Mouse (Mus musculus): ENCODE results near the gene Kcnh4. TPM values are rescaled to one million over a fixed set of nuclear protein-coding genes. Genes with fewer than 3 reads are reported as not detected.

Kcnh4 gene
- 3.5 and 4.4 TPM in 2 replicates for polyA plus RNA-seq (2014; fragmentation: Nextera tagmentation; extraction: Ambion mirVana)

GRCm38 (mm10) chr11:100759611-100760233, at the start of gene Kcnh4:
Gene Kcnh4, minus strand, starts transcription at chr11:100759942.
- peak within 1 kb of the TSS; percentile 73 for H3K9ac ChIP-seq (ENCODE audit: low read length)
- no peaks in the 10 kb centered on the region for H3K9me3 ChIP-seq (replicated peaks; ENCODE audit: control insufficient read depth, low read length)
- ATAC-seq (peak; percentile 66), DNase-seq (ENCODE audit: low spot score) (peak; percentile 84)
- 0 out of 2 replicates have a peak, but pooled peaks cover 4% of the 10 kb centered on the region for H3K36me3 ChIP-seq (ENCODE audit: control insufficient read depth, insufficient read depth, low read length)
- H3K4me2 ChIP-seq (ENCODE audit: low read length): peak within 1 kb of the TSS; percentile 77
- peaks cover 6% of the 10 kb centered on the region; the same call in 1 of the 2 replicates for H3K4me1 ChIP-seq (ENCODE audit: control insufficient read depth, insufficient read depth, low read length)
- peak within 1 kb of the TSS; percentile 43 for H3K4me3 ChIP-seq (ENCODE audit: low read depth, low read length)
- under 1% methylated on average over 43 of the region's 51 CpGs for WGBS
- peak within 1 kb of the TSS; percentile 39; the same call in 1 of the 2 replicates for H3K27ac ChIP-seq (ENCODE audit: low read depth, low read length)
- H3K27me3 ChIP-seq (replicated peaks; ENCODE audit: control insufficient read depth, insufficient read depth, low read length): peaks cover 10% of the 10 kb centered on the region; the same call in 1 of the 2 replicates

GRCm38 (mm10) chr11:100806380-100807305, 46.9 kb upstream of the Kcnh4 start:
- H3K4me2 ChIP-seq (ENCODE audit: low read length): no peak overlapping the region; the same call in 1 of the 2 replicates
- DNase-seq (ENCODE audit: low spot score) (peak; percentile 55), ATAC-seq (no peak)
- H3K9me3 ChIP-seq (replicated peaks; ENCODE audit: control insufficient read depth, low read length): no peaks in the 10 kb centered on the region
- no peak overlapping the region for H3K27ac ChIP-seq (ENCODE audit: low read depth, low read length)
- H3K36me3 ChIP-seq (ENCODE audit: control insufficient read depth, insufficient read depth, low read length): peaks cover 12% of the 10 kb centered on the region; the same call in 1 of the 2 replicates
- no peak overlapping the region for H3K4me3 ChIP-seq (ENCODE audit: low read depth, low read length)
- H3K9ac ChIP-seq (ENCODE audit: low read length): no peak overlapping the region
- WGBS: 26% methylated on average over 20 of the region's 20 CpGs
- H3K4me1 ChIP-seq (ENCODE audit: control insufficient read depth, insufficient read depth, low read length): no peaks in the 10 kb centered on the region
- H3K27me3 ChIP-seq (replicated peaks; ENCODE audit: control insufficient read depth, insufficient read depth, low read length): no peaks in the 10 kb centered on the region

GRCm38 (mm10) chr11:100805535-100805934, 45.8 kb upstream of the Kcnh4 start:
- Histone ChIP-seq H3K27ac (ENCODE audit: low read depth, low read length) (no peak overlapping the region), H3K4me2 (ENCODE audit: low read length) (no peak overlapping the region), H3K9ac (ENCODE audit: low read length) (no peak overlapping the region), H3K9me3 (replicated peaks; ENCODE audit: control insufficient read depth, low read length) (no peaks in the 10 kb centered on the region), H3K4me1 (ENCODE audit: control insufficient read depth, insufficient read depth, low read length) (no peaks in the 10 kb centered on the region), H3K36me3 (ENCODE audit: control insufficient read depth, insufficient read depth, low read length) (peaks cover 20% of the 10 kb centered on the region), H3K27me3 (replicated peaks; ENCODE audit: control insufficient read depth, insufficient read depth, low read length) (no peaks in the 10 kb centered on the region), H3K4me3 (ENCODE audit: low read depth, low read length) (no peak overlapping the region)
- no peak for ATAC-seq
- no peak for DNase-seq (ENCODE audit: low spot score)
- WGBS: 78% methylated on average over 7 of the region's 7 CpGs

GRCm38 (mm10) chr11:100804409-100804808, 44.7 kb upstream of the Kcnh4 start:
- DNase-seq (ENCODE audit: low spot score) (no peak), ATAC-seq (no peak)
- Histone ChIP-seq H3K9ac (ENCODE audit: low read length) (no peak overlapping the region), H3K27ac (ENCODE audit: low read depth, low read length) (no peak overlapping the region), H3K9me3 (replicated peaks; ENCODE audit: control insufficient read depth, low read length) (no peaks in the 10 kb centered on the region), H3K4me2 (ENCODE audit: low read length) (no peak overlapping the region), H3K36me3 (ENCODE audit: control insufficient read depth, insufficient read depth, low read length) (peaks cover 20% of the 10 kb centered on the region), H3K4me1 (ENCODE audit: control insufficient read depth, insufficient read depth, low read length) (no peaks in the 10 kb centered on the region), H3K4me3 (ENCODE audit: low read depth, low read length) (no peak overlapping the region), H3K27me3 (replicated peaks; ENCODE audit: control insufficient read depth, insufficient read depth, low read length) (no peaks in the 10 kb centered on the region)
- WGBS: 95% methylated on average over 10 of the region's 10 CpGs

GRCm38 (mm10) chr11:100799426-100799825, 39.7 kb upstream of the Kcnh4 start:
- Histone ChIP-seq H3K9ac (ENCODE audit: low read length) (no peak overlapping the region), H3K4me3 (ENCODE audit: low read depth, low read length) (no peak overlapping the region), H3K36me3 (ENCODE audit: control insufficient read depth, insufficient read depth, low read length) (peaks cover 23% of the 10 kb centered on the region), H3K27ac (ENCODE audit: low read depth, low read length) (no peak overlapping the region), H3K4me1 (ENCODE audit: control insufficient read depth, insufficient read depth, low read length) (no peaks in the 10 kb centered on the region), H3K27me3 (replicated peaks; ENCODE audit: control insufficient read depth, insufficient read depth, low read length) (no peaks in the 10 kb centered on the region), H3K9me3 (replicated peaks; ENCODE audit: control insufficient read depth, low read length) (no peaks in the 10 kb centered on the region), H3K4me2 (ENCODE audit: low read length) (no peak overlapping the region)
- ATAC-seq (no peak), DNase-seq (ENCODE audit: low spot score) (no peak)
- WGBS: 77% methylated on average over 5 of the region's 5 CpGs

- 55% methylated on average over 8 of the region's 8 CpGs for WGBS
- H3K9me3 ChIP-seq (replicated peaks; ENCODE audit: control insufficient read depth, low read length): no peaks in the 10 kb centered on the region
Observed at GRCm38 (mm10) chr11:100796585-100796984, 36.8 kb upstream of the Kcnh4 start.

GRCm38 (mm10) chr11:100795386-100795785, 35.6 kb upstream of the Kcnh4 start:
- no peak overlapping the region for H3K27ac ChIP-seq (ENCODE audit: low read depth, low read length)
- H3K9me3 ChIP-seq (replicated peaks; ENCODE audit: control insufficient read depth, low read length): no peaks in the 10 kb centered on the region
- no peak overlapping the region for H3K4me2 ChIP-seq (ENCODE audit: low read length)
- WGBS: 96% methylated on average over 2 of the region's 2 CpGs
- no peak overlapping the region for H3K4me3 ChIP-seq (ENCODE audit: low read depth, low read length)
- no peaks in the 10 kb centered on the region for H3K4me1 ChIP-seq (ENCODE audit: control insufficient read depth, insufficient read depth, low read length)
- H3K27me3 ChIP-seq (replicated peaks; ENCODE audit: control insufficient read depth, insufficient read depth, low read length): no peaks in the 10 kb centered on the region
- no peak for DNase-seq (ENCODE audit: low spot score)
- 0 out of 2 replicates have a peak, but pooled peaks cover 8% of the 10 kb centered on the region for H3K36me3 ChIP-seq (ENCODE audit: control insufficient read depth, insufficient read depth, low read length)
- ATAC-seq: no peak
- no peak overlapping the region for H3K9ac ChIP-seq (ENCODE audit: low read length)

More at GRCm38 (mm10) chr11:100796585-100796984, 36.8 kb upstream of the Kcnh4 start:
- no peaks in the 10 kb centered on the region for H3K27me3 ChIP-seq (replicated peaks; ENCODE audit: control insufficient read depth, insufficient read depth, low read length)
- H3K9ac ChIP-seq (ENCODE audit: low read length): no peak overlapping the region
- H3K27ac ChIP-seq (ENCODE audit: low read depth, low read length): no peak overlapping the region
- H3K4me1 ChIP-seq (ENCODE audit: control insufficient read depth, insufficient read depth, low read length): no peaks in the 10 kb centered on the region
- DNase-seq (ENCODE audit: low spot score): no peak
- no peak for ATAC-seq
- H3K4me2 ChIP-seq (ENCODE audit: low read length): no peak overlapping the region
- H3K36me3 ChIP-seq (ENCODE audit: control insufficient read depth, insufficient read depth, low read length): peaks cover 15% of the 10 kb centered on the region; the same call in 1 of the 2 replicates
- H3K4me3 ChIP-seq (ENCODE audit: low read depth, low read length): no peak overlapping the region

- WGBS: 90% methylated on average over 2 of the region's 2 CpGs
- H3K9me3 ChIP-seq (replicated peaks; ENCODE audit: control insufficient read depth, low read length): no peaks in the 10 kb centered on the region
- H3K36me3 ChIP-seq (ENCODE audit: control insufficient read depth, insufficient read depth, low read length): 0 out of 2 replicates have a peak, but pooled peaks cover 8% of the 10 kb centered on the region
- ATAC-seq (no peak), DNase-seq (ENCODE audit: low spot score) (no peak)
- no peaks in the 10 kb centered on the region for H3K4me1 ChIP-seq (ENCODE audit: control insufficient read depth, insufficient read depth, low read length)
- no peak overlapping the region for H3K4me2 ChIP-seq (ENCODE audit: low read length)
- no peaks in the 10 kb centered on the region for H3K27me3 ChIP-seq (replicated peaks; ENCODE audit: control insufficient read depth, insufficient read depth, low read length)
- H3K4me3 ChIP-seq (ENCODE audit: low read depth, low read length): no peak overlapping the region
- H3K27ac ChIP-seq (ENCODE audit: low read depth, low read length): no peak overlapping the region
- no peak overlapping the region for H3K9ac ChIP-seq (ENCODE audit: low read length)
Observed at GRCm38 (mm10) chr11:100791457-100792049, 31.8 kb upstream of the Kcnh4 start.
